Mouse (Mus musculus): ENCODE data around the gene Wipf3. TPM values are rescaled to one million over a fixed set of nuclear protein-coding genes. Genes with fewer than 3 reads are reported as not detected.

The Wipf3 gene
- polyA plus RNA-seq, 1 experiment = 8.8 TPM

DNA sequence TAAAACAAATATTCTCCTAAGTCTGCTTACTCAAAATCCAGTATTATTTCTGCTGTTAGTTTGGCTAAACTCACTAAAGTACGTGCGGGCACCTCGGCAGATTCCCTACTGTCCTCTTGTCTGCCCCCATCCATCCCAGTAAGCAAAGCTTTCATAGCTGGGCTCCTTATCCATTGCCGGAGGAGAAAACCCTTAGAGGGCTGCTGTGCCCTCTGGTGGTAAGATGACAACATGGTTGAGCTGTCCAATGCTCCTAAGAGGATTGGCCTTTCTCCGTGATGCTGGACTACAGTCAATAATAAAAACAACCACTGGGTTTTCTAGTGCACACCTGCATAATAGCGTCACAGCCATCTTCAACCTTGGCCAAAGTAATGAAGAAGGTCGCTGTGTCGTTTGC, 77.6 kb downstream of the Wipf3 start:
- no peak overlapping the region for H3K27ac ChIP-seq (ENCODE audit: insufficient read depth, low read depth, low read length)
- no peaks in the 10 kb centered on the region; the same call in 1 of the 2 replicates for H3K27me3 ChIP-seq (ENCODE audit: control insufficient read depth, insufficient read depth, low read length)
- peak; percentile 72; the same call in 1 of the 2 replicates for TF ChIP-seq CTCF (IDR thresholded peaks at IDR 0.05; ENCODE audit: extremely low read depth, insufficient read length, insufficient replicate concordance, low read depth, low read length)
- TF ChIP-seq POLR2A (IDR thresholded peaks at IDR 0.05; ENCODE audit: low read depth, low read length) = no peak
- no peaks in the 10 kb centered on the region for H3K36me3 ChIP-seq (ENCODE audit: control insufficient read depth, insufficient read depth, low read length)
- H3K4me3 ChIP-seq (ENCODE audit: low read depth, low read length) = no peak overlapping the region
- no peaks in the 10 kb centered on the region for H3K4me1 ChIP-seq (ENCODE audit: control insufficient read depth, insufficient read depth, insufficient read length, low read length)
- WGBS = 28% methylated on average over 8 of the region's 8 CpGs

DNA sequence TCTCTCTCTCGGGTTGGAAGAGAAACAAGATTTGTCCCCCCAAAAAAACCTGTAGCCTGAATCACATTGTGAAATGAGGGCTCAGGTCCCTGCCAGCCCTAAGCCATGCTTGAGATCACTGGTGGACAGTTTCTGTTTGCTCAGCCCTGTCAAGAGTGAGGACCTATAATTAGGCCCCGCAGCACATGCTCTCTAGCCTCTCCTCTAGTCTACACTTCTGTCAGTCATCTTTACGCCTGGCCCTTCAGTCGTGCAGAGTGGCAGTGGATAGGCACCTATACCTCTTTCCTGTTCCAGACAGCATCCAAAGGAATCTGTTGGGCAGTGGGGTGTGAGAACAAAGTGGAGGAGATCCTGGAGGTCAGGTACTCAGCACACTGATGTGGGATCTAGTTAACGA, 78.4 kb downstream of the Wipf3 start:
- H3K27me3 ChIP-seq (ENCODE audit: control insufficient read depth, insufficient read depth, low read length) = no peaks in the 10 kb centered on the region; the same call in 1 of the 2 replicates

DNA sequence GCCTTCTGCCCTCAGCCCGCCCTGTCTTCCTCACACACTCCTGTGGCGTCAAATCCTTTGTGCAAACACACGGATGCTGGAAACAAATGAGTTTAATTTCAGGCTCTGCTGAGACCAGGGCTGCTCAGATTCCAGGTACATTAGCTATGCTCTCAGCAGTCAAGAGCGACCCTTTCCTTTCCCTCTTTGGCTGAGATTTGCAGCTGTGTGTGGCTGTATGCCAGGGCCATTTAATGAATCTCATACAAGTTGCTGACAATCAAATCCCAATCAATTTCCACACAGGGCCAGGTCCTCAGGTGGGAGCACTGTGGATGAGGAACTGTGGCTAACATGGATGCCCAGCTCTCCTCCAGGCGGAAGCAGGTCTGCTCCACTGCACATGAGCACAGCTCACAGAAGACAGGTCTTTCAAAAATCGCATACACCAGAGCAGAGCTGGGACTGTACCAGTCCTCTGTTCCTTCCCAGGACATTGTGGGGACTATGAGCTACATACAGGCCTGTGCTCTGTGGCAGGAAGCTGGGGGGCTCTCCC, 78.9 kb downstream of the Wipf3 start:
- TF ChIP-seq CTCF (IDR thresholded peaks at IDR 0.05; ENCODE audit: extremely low read depth, insufficient read length, insufficient replicate concordance, low read depth, low read length) (no peak), POLR2A (IDR thresholded peaks at IDR 0.05; ENCODE audit: low read depth, low read length) (no peak)
- no peak overlapping the region for H3K27ac ChIP-seq (ENCODE audit: insufficient read depth, low read depth, low read length)
- no peaks in the 10 kb centered on the region; the same call in 1 of the 2 replicates for H3K27me3 ChIP-seq (ENCODE audit: control insufficient read depth, insufficient read depth, low read length)
- H3K4me3 ChIP-seq (ENCODE audit: low read depth, low read length) = no peak overlapping the region
- no peaks in the 10 kb centered on the region for H3K4me1 ChIP-seq (ENCODE audit: control insufficient read depth, insufficient read depth, insufficient read length, low read length)
- H3K36me3 ChIP-seq (ENCODE audit: control insufficient read depth, insufficient read depth, low read length) = no peaks in the 10 kb centered on the region
- WGBS = 69% methylated on average over 6 of the region's 6 CpGs

More for the DNA sequence above, 78.4 kb downstream of the Wipf3 start:
- H3K4me1 ChIP-seq (ENCODE audit: control insufficient read depth, insufficient read depth, insufficient read length, low read length) = no peaks in the 10 kb centered on the region
- H3K27ac ChIP-seq (ENCODE audit: insufficient read depth, low read depth, low read length) = no peak overlapping the region
- TF ChIP-seq CTCF (IDR thresholded peaks at IDR 0.05; ENCODE audit: extremely low read depth, insufficient read length, insufficient replicate concordance, low read depth, low read length) (no peak), POLR2A (IDR thresholded peaks at IDR 0.05; ENCODE audit: low read depth, low read length) (no peak)
- H3K4me3 ChIP-seq (ENCODE audit: low read depth, low read length) = no peak overlapping the region
- WGBS = 73% methylated on average over 5 of the region's 5 CpGs
- no peaks in the 10 kb centered on the region for H3K36me3 ChIP-seq (ENCODE audit: control insufficient read depth, insufficient read depth, low read length)

DNA sequence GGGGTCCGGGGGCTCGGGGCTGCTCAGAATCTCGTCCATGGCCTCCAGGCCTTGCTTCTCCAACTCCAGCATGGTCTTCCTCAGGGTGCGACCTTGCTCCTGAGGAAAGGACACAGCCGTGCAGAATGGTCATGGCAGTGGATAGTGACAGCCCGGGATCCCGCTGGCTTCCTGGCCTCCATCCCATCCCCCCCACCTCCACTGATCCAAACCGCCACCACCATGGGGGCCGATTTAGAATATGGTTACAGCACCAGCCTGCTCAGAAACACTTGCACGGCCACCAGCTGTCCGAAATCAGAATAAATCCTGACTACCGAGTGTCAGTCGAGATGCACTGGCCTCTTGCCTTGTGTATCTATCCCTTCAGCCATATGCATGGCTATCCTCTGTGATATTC, 79.9 kb downstream of the Wipf3 start:
- no peak for TF ChIP-seq CTCF (IDR thresholded peaks at IDR 0.05; ENCODE audit: extremely low read depth, insufficient read length, insufficient replicate concordance, low read depth, low read length)
- TF ChIP-seq POLR2A (IDR thresholded peaks at IDR 0.05; ENCODE audit: low read depth, low read length) = no peak
- H3K4me1 ChIP-seq (ENCODE audit: control insufficient read depth, insufficient read depth, insufficient read length, low read length) = no peaks in the 10 kb centered on the region
- no peaks in the 10 kb centered on the region; the same call in 1 of the 2 replicates for H3K27me3 ChIP-seq (ENCODE audit: control insufficient read depth, insufficient read depth, low read length)
- no peak overlapping the region for H3K4me3 ChIP-seq (ENCODE audit: low read depth, low read length)
- 89% methylated on average over 13 of the region's 13 CpGs for WGBS
- H3K27ac ChIP-seq (ENCODE audit: insufficient read depth, low read depth, low read length) = no peak overlapping the region
- no peaks in the 10 kb centered on the region for H3K36me3 ChIP-seq (ENCODE audit: control insufficient read depth, insufficient read depth, low read length)

DNA sequence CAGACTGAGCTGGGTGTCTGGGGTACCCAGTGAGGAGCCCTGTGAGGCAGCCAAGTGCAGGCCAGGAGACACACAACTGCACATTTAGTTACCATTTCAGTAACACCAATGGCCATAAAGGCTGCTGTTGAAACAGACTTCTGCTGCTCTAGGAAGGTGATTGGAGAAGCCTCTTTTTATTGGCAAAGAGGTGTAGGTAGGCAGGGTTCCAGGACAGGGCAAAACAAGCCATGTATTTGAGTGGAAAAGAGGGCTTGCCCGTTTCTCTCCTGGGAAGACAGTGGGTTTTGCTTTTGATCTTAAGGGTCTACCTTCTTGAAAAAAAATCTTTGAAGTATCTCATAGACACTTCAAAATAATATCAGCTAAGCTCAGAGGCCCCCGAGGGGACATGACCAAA, 82.9 kb downstream of the Wipf3 start:
- no peaks in the 10 kb centered on the region for H3K36me3 ChIP-seq (ENCODE audit: control insufficient read depth, insufficient read depth, low read length)
- no peak overlapping the region for H3K27ac ChIP-seq (ENCODE audit: insufficient read depth, low read depth, low read length)
- no peak overlapping the region for H3K4me3 ChIP-seq (ENCODE audit: low read depth, low read length)
- no peaks in the 10 kb centered on the region; the same call in 1 of the 2 replicates for H3K27me3 ChIP-seq (ENCODE audit: control insufficient read depth, insufficient read depth, low read length)
- TF ChIP-seq POLR2A (IDR thresholded peaks at IDR 0.05; ENCODE audit: low read depth, low read length) = no peak
- TF ChIP-seq CTCF (IDR thresholded peaks at IDR 0.05; ENCODE audit: extremely low read depth, insufficient read length, insufficient replicate concordance, low read depth, low read length) = no peak
- H3K4me1 ChIP-seq (ENCODE audit: control insufficient read depth, insufficient read depth, insufficient read length, low read length) = no peaks in the 10 kb centered on the region
- WGBS = 65% methylated on average over 2 of the region's 2 CpGs

DNA sequence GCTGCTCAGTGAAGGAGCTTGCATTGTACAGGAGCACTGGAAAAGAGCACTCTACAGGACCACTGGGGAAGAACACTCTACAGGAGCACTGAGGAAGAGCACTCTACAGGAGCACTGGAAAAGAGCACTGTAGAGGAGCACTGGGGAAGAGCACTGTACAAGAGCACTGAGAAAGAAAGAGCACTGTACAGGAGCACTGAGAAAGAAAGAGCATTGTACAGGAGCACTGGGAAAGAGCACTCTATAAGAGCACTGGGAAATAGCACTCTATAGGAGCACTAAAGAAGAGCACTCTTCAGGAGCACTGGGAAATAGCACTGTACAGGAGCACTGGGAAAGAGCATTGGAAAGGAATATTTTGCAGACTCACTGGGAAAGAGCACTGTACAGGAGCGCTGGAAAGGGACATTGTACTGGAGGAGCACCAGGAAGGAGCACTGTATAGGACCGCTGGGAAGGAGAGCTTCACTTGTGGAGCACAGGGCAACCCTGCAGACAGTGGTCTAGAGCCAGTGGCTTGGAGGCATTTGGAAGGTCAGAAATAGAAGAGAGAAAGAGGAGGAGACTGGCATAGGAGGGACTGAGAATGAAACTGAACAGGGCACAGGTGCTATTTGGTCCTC, 87.2 kb downstream of the Wipf3 start:
- H3K27ac ChIP-seq (ENCODE audit: insufficient read depth, low read depth, low read length) = no peak overlapping the region
- no peaks in the 10 kb centered on the region for H3K36me3 ChIP-seq (ENCODE audit: control insufficient read depth, insufficient read depth, low read length)
- WGBS = 84% methylated on average over 2 of the region's 2 CpGs

DNA sequence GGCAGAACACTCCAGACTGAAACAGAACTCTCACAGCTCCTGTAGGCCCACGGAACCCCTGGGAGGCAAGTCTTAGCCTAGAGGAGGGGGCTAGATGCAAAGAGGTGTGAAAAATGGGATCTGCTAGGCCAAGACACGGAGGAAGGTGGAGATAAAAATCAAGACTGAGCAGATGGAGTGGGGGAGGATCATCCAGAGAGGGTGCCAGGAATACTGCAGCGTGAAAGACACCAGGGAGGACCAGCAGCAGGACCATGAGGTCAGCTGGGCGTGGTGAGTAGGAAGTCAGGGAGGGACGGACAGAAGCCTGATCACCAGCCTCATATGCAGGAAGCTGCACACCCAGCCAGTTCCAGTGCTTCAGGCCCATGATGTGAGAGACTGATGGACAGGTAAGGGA, 89.4 kb downstream of the Wipf3 start:
- no peaks in the 10 kb centered on the region for H3K36me3 ChIP-seq (ENCODE audit: control insufficient read depth, insufficient read depth, low read length)
- no peaks in the 10 kb centered on the region for H3K4me1 ChIP-seq (ENCODE audit: control insufficient read depth, insufficient read depth, insufficient read length, low read length)
- TF ChIP-seq POLR2A (IDR thresholded peaks at IDR 0.05; ENCODE audit: low read depth, low read length) = no peak
- no peak for TF ChIP-seq CTCF (IDR thresholded peaks at IDR 0.05; ENCODE audit: extremely low read depth, insufficient read length, insufficient replicate concordance, low read depth, low read length)
- WGBS = 65% methylated on average over 5 of the region's 5 CpGs
- H3K4me3 ChIP-seq (ENCODE audit: low read depth, low read length) = no peak overlapping the region
- no peaks in the 10 kb centered on the region for H3K27me3 ChIP-seq (ENCODE audit: control insufficient read depth, insufficient read depth, low read length)
- no peak overlapping the region for H3K27ac ChIP-seq (ENCODE audit: insufficient read depth, low read depth, low read length)

More for the DNA sequence above, 87.2 kb downstream of the Wipf3 start:
- Histone ChIP-seq H3K27me3 (ENCODE audit: control insufficient read depth, insufficient read depth, low read length) (no peaks in the 10 kb centered on the region; the same call in 1 of the 2 replicates), H3K4me1 (ENCODE audit: control insufficient read depth, insufficient read depth, insufficient read length, low read length) (no peaks in the 10 kb centered on the region), H3K4me3 (ENCODE audit: low read depth, low read length) (no peak overlapping the region)
- TF ChIP-seq CTCF (IDR thresholded peaks at IDR 0.05; ENCODE audit: extremely low read depth, insufficient read length, insufficient replicate concordance, low read depth, low read length) (no peak), POLR2A (IDR thresholded peaks at IDR 0.05; ENCODE audit: low read depth, low read length) (no peak)

Data from small intestine, adult 2 months (tissue).